Mouse (Mus musculus): ENCODE results near the gene Klhl28. TPM values are rescaled to one million over a fixed set of nuclear protein-coding genes. Genes with fewer than 3 reads are reported as not detected.

Klhl28 gene
- polyA plus RNA-seq, 1 experiment from 2014 or later: 24.9 TPM

GRCm38 (mm10) chr12:64967470-64967869 is 2.1 kb upstream of the Klhl28 start:
- 0 out of 2 replicates have a peak, but pooled peaks cover 2% of the 10 kb centered on the region for H3K4me1 ChIP-seq (replicated peaks; ENCODE audit: control insufficient read depth, insufficient read depth, low read length)
- no peak for ATAC-seq (ENCODE audit: low FRiP score)
- peak overlapping the region; percentile 88 for H3K9ac ChIP-seq (ENCODE audit: low read depth, low read length)
- WGBS: 2% methylated on average over 9 of the region's 9 CpGs
- no peaks in the 10 kb centered on the region for H3K9me3 ChIP-seq (ENCODE audit: control insufficient read depth, low read length)
- peak overlapping the region; percentile 90 for H3K4me3 ChIP-seq (ENCODE audit: low read depth, low read length)
- no peak overlapping the region for H3K27ac ChIP-seq (ENCODE audit: low read depth, low read length)
- peak overlapping the region; percentile 85 for H3K4me2 ChIP-seq (replicated peaks; ENCODE audit: low read depth, low read length)
- H3K27me3 ChIP-seq (ENCODE audit: control insufficient read depth, insufficient read depth, low read length): no peaks in the 10 kb centered on the region
- H3K36me3 ChIP-seq (ENCODE audit: control insufficient read depth, insufficient read depth, low read length): no peaks in the 10 kb centered on the region
- DNase-seq (ENCODE audit: low spot score): peak; percentile 19

- peak; percentile 18 for DNase-seq (ENCODE audit: low spot score)
- Histone ChIP-seq H3K9me3 (ENCODE audit: control insufficient read depth, low read length) (no peaks in the 10 kb centered on the region), H3K4me1 (replicated peaks; ENCODE audit: control insufficient read depth, insufficient read depth, low read length) (0 out of 2 replicates have a peak, but pooled peaks cover 2% of the 10 kb centered on the region), H3K9ac (ENCODE audit: low read depth, low read length) (peak overlapping the region; percentile 88), H3K4me2 (replicated peaks; ENCODE audit: low read depth, low read length) (peak overlapping the region; percentile 85), H3K4me3 (ENCODE audit: low read depth, low read length) (peak overlapping the region; percentile 90), H3K36me3 (ENCODE audit: control insufficient read depth, insufficient read depth, low read length) (no peaks in the 10 kb centered on the region), H3K27me3 (ENCODE audit: control insufficient read depth, insufficient read depth, low read length) (no peaks in the 10 kb centered on the region), H3K27ac (ENCODE audit: low read depth, low read length) (peak overlapping the region; percentile 80; the same call in 1 of the 2 replicates)
- WGBS: 5% methylated on average over 19 of the region's 19 CpGs
- ATAC-seq (ENCODE audit: low FRiP score): no peak
Observed at GRCm38 (mm10) chr12:64966652-64967435, 1.5 kb upstream of the Klhl28 start.

- Histone ChIP-seq H3K9ac (ENCODE audit: low read depth, low read length) (peak overlapping the region; percentile 88), H3K4me1 (replicated peaks; ENCODE audit: control insufficient read depth, insufficient read depth, low read length) (0 out of 2 replicates have a peak, but pooled peaks cover 2% of the 10 kb centered on the region), H3K9me3 (ENCODE audit: control insufficient read depth, low read length) (no peaks in the 10 kb centered on the region), H3K4me3 (ENCODE audit: low read depth, low read length) (peak overlapping the region; percentile 90), H3K4me2 (replicated peaks; ENCODE audit: low read depth, low read length) (peak overlapping the region; percentile 85), H3K27ac (ENCODE audit: low read depth, low read length) (peak overlapping the region; percentile 80), H3K36me3 (ENCODE audit: control insufficient read depth, insufficient read depth, low read length) (no peaks in the 10 kb centered on the region), H3K27me3 (ENCODE audit: control insufficient read depth, insufficient read depth, low read length) (no peaks in the 10 kb centered on the region)
- ATAC-seq (ENCODE audit: low FRiP score): no peak
- DNase-seq (ENCODE audit: low spot score): peak; percentile 64
- 2% methylated on average over 44 of the region's 44 CpGs for WGBS
Observed at GRCm38 (mm10) chr12:64966101-64966631, 832 bp upstream of the Klhl28 start.

- Histone ChIP-seq H3K9ac (ENCODE audit: low read depth, low read length) (peak overlapping the region; percentile 71), H3K4me1 (replicated peaks; ENCODE audit: control insufficient read depth, insufficient read depth, low read length) (0 out of 2 replicates have a peak, but pooled peaks cover 2% of the 10 kb centered on the region), H3K4me3 (ENCODE audit: low read depth, low read length) (peak overlapping the region; percentile 90), H3K4me2 (replicated peaks; ENCODE audit: low read depth, low read length) (peak overlapping the region; percentile 72), H3K27ac (ENCODE audit: low read depth, low read length) (no peak overlapping the region), H3K27me3 (ENCODE audit: control insufficient read depth, insufficient read depth, low read length) (no peaks in the 10 kb centered on the region), H3K9me3 (ENCODE audit: control insufficient read depth, low read length) (no peaks in the 10 kb centered on the region), H3K36me3 (ENCODE audit: control insufficient read depth, insufficient read depth, low read length) (no peaks in the 10 kb centered on the region)
- no peak for DNase-seq (ENCODE audit: low spot score)
- 24% methylated on average over 4 of the region's 4 CpGs for WGBS
- no peak for ATAC-seq (ENCODE audit: low FRiP score)
Observed at GRCm38 (mm10) chr12:64964560-64964959, 774 bp downstream of the Klhl28 start.

GRCm38 (mm10) chr12:64937493-64937892 is 27.8 kb downstream of the Klhl28 start:
- Histone ChIP-seq H3K9ac (ENCODE audit: low read depth, low read length) (no peak overlapping the region), H3K4me1 (replicated peaks; ENCODE audit: control insufficient read depth, insufficient read depth, low read length) (no peaks in the 10 kb centered on the region), H3K9me3 (ENCODE audit: control insufficient read depth, low read length) (no peaks in the 10 kb centered on the region), H3K27me3 (ENCODE audit: control insufficient read depth, insufficient read depth, low read length) (no peaks in the 10 kb centered on the region), H3K4me3 (ENCODE audit: low read depth, low read length) (no peak overlapping the region), H3K27ac (ENCODE audit: low read depth, low read length) (no peak overlapping the region), H3K36me3 (ENCODE audit: control insufficient read depth, insufficient read depth, low read length) (no peaks in the 10 kb centered on the region), H3K4me2 (replicated peaks; ENCODE audit: low read depth, low read length) (no peak overlapping the region)
- 87% methylated on average over 2 of the region's 2 CpGs for WGBS
- no peak for ATAC-seq (ENCODE audit: low FRiP score)
- no peak for DNase-seq (ENCODE audit: low spot score)

GRCm38 (mm10) chr12:64917578-64918471 is 47.5 kb downstream of the Klhl28 start, which contains the start of gene Gm527:
Gm527 (plus strand) TSS chr12:64917906.
- Histone ChIP-seq H3K4me3 (ENCODE audit: low read depth, low read length) (peak within 1 kb of the TSS; percentile 81), H3K9ac (ENCODE audit: low read depth, low read length) (peak within 1 kb of the TSS; percentile 85), H3K27me3 (ENCODE audit: control insufficient read depth, insufficient read depth, low read length) (no peaks in the 10 kb centered on the region), H3K4me2 (replicated peaks; ENCODE audit: low read depth, low read length) (peak within 1 kb of the TSS; percentile 78), H3K4me1 (replicated peaks; ENCODE audit: control insufficient read depth, insufficient read depth, low read length) (no peaks in the 10 kb centered on the region), H3K36me3 (ENCODE audit: control insufficient read depth, insufficient read depth, low read length) (no peaks in the 10 kb centered on the region), H3K27ac (ENCODE audit: low read depth, low read length) (peak within 1 kb of the TSS; percentile 70), H3K9me3 (ENCODE audit: control insufficient read depth, low read length) (no peaks in the 10 kb centered on the region)
- under 1% methylated on average over 55 of the region's 93 CpGs for WGBS
- ATAC-seq (ENCODE audit: low FRiP score) (peak; percentile 100), DNase-seq (ENCODE audit: low spot score) (peak; percentile 97)

GRCm38 (mm10) chr12:64916735-64917134 is 48.6 kb downstream of the Klhl28 start:
- Histone ChIP-seq H3K4me3 (ENCODE audit: low read depth, low read length) (no peak overlapping the region), H3K27ac (ENCODE audit: low read depth, low read length) (no peak overlapping the region), H3K9ac (ENCODE audit: low read depth, low read length) (no peak overlapping the region), H3K4me1 (replicated peaks; ENCODE audit: control insufficient read depth, insufficient read depth, low read length) (no peaks in the 10 kb centered on the region), H3K27me3 (ENCODE audit: control insufficient read depth, insufficient read depth, low read length) (no peaks in the 10 kb centered on the region), H3K36me3 (ENCODE audit: control insufficient read depth, insufficient read depth, low read length) (no peaks in the 10 kb centered on the region), H3K9me3 (ENCODE audit: control insufficient read depth, low read length) (no peaks in the 10 kb centered on the region), H3K4me2 (replicated peaks; ENCODE audit: low read depth, low read length) (no peak overlapping the region)
- ATAC-seq (ENCODE audit: low FRiP score) (no peak), DNase-seq (ENCODE audit: low spot score) (no peak)

GRCm38 (mm10) chr12:64912996-64913395 is 52.3 kb downstream of the Klhl28 start:
- H3K4me1 ChIP-seq (replicated peaks; ENCODE audit: control insufficient read depth, insufficient read depth, low read length): no peaks in the 10 kb centered on the region
- no peaks in the 10 kb centered on the region for H3K9me3 ChIP-seq (ENCODE audit: control insufficient read depth, low read length)
- H3K27me3 ChIP-seq (ENCODE audit: control insufficient read depth, insufficient read depth, low read length): no peaks in the 10 kb centered on the region
- 67% methylated on average over 6 of the region's 6 CpGs for WGBS
- no peak for DNase-seq (ENCODE audit: low spot score)
- no peaks in the 10 kb centered on the region for H3K36me3 ChIP-seq (ENCODE audit: control insufficient read depth, insufficient read depth, low read length)
- H3K27ac ChIP-seq (ENCODE audit: low read depth, low read length): no peak overlapping the region
- H3K9ac ChIP-seq (ENCODE audit: low read depth, low read length): no peak overlapping the region
- no peak for ATAC-seq (ENCODE audit: low FRiP score)
- no peak overlapping the region for H3K4me2 ChIP-seq (replicated peaks; ENCODE audit: low read depth, low read length)
- H3K4me3 ChIP-seq (ENCODE audit: low read depth, low read length): no peak overlapping the region

Measured in hindbrain, embryonic 11.5 days (tissue).